Mouse (Mus musculus): ENCODE results near the gene Osbp2. TPM values are rescaled to one million over a fixed set of nuclear protein-coding genes. Genes with fewer than 3 reads are reported as not detected.

Gene Osbp2
- polyA plus RNA-seq, 1 experiment from 2014 or later, result 36.2 TPM

DNA sequence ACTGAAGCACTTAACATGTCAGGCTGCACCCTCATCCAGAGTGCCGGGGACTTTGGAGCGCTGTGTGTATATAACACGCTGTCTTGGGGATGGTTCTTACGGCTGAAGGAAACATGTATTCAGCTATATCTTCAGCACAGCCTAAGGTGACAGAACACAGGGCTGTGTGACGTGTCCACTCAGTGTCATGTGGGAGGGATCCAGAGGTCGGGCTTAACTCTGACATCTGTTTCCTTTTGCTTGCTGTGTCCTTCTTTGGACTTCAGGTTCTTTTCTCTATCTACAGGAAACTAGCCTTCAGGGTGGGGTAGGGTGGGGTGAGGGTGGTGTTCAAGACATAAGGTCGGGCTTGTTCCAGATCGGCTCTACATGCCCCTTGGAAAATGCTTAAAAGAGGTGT, 156.6 kb downstream of the Osbp2 start:
- WGBS, result 87% methylated on average over 8 of the region's 8 CpGs
- Histone ChIP-seq H3K36me3 (replicated peaks) (no peaks in the 10 kb centered on the region), H3K4me1 (no peaks in the 10 kb centered on the region), H3K9me3 (no peaks in the 10 kb centered on the region), H3K9ac (no peak overlapping the region), H3K27me3 (replicated peaks) (no peaks in the 10 kb centered on the region), H3K4me3 (no peak overlapping the region), H3K4me2 (no peak overlapping the region), H3K27ac (no peak overlapping the region)
- no peak for ATAC-seq (replicated peaks)

DNA sequence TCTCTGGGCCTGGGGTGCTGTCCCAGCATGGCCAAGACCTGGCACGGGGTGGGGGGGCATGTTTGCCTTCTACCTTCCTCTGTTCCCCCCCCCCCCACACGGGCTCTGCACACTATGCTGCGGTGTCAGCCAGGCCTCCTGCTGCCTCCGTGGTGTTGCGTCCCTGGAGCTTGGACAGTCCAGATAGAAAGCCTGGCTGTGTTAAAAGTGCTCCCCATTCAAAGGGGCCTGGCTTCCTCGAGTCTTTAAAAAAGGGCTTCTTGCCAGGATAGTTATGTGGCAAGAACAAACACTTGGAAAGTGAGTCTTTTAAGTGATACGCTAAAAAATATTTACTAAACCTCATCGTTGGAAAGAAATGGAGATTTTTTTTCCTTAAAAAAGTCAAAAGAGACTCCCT, 159.3 kb downstream of the Osbp2 start:
- Histone ChIP-seq H3K4me1 (no peaks in the 10 kb centered on the region), H3K4me3 (no peak overlapping the region), H3K9me3 (no peaks in the 10 kb centered on the region), H3K36me3 (replicated peaks) (no peaks in the 10 kb centered on the region), H3K27ac (no peak overlapping the region), H3K9ac (no peak overlapping the region), H3K4me2 (no peak overlapping the region), H3K27me3 (replicated peaks) (no peaks in the 10 kb centered on the region)
- ATAC-seq (replicated peaks), result no peak
- 83% methylated on average over 8 of the region's 8 CpGs for WGBS

DNA sequence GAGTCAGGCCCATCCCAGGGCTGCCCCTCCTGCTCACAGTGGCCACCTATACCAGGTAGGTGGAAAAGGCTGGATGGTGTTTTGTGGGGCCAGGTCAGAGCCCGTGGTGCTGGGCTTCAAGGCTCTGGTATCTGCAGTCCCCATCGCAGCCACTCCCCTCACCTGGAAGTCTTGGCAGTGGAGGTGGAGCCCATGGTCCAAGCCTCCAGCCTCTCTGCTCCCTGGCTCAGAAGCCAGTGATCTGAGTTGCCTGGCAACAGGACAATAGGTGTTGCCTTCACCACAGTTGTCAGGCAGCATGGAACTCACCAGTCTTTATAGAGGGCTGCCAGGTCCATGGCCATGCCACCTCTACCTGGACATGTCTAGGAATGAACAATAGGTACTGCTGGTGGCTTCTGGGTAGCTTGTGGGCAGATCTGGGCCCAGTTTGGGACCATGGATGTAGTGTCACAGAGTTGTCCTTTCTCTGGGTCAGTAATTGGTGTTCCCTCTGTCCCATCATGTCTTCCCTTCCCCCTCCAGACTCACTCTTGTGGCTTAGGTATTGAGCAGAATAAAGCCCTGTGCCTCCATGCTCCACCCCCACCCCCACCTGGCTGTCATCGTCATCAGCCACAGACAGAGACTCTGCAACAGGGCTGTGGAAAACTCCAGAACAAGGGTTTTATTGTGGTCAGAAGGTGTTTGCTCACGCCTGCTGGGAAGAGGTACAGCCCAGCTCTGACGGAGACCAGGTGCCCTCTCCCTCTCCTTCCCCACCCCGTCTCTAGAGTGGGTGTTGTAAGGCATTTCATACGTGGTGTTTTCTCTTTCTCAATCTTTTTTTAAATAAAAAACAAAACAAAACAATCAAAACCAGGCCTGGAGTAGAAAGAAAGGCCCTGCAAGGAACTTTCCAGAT, 160.4 kb downstream of the Osbp2 start:
- no peaks in the 10 kb centered on the region for H3K4me1 ChIP-seq
- no peak overlapping the region for H3K4me2 ChIP-seq
- H3K9ac ChIP-seq, result no peak overlapping the region
- no peak for ATAC-seq (replicated peaks)
- no peaks in the 10 kb centered on the region for H3K9me3 ChIP-seq
- 81% methylated on average over 7 of the region's 7 CpGs for WGBS
- no peaks in the 10 kb centered on the region for H3K27me3 ChIP-seq (replicated peaks)
- no peaks in the 10 kb centered on the region for H3K36me3 ChIP-seq (replicated peaks)
- H3K27ac ChIP-seq, result no peak overlapping the region
- H3K4me3 ChIP-seq, result no peak overlapping the region

DNA sequence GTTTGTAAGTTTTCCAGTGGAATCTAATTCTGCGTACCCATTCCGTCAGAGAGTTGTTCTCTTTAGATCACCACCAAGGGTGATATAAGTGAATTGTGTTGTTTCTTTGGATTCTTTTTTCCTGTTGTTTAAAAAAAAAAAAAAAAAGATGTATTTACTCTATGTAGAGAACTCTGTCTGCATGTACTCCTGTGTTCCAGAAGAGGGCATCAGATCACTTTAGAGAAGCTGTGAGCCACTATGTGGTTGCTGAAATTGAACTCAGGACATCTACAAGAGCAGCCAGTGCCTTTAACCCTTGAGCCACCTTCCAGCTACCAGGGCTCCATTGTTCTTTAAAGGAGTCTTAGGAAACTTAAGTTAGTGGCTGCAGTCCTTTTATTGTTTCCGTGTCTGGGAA, 166.3 kb downstream of the Osbp2 start:
- Histone ChIP-seq H3K4me2 (no peak overlapping the region), H3K36me3 (replicated peaks) (no peaks in the 10 kb centered on the region), H3K4me3 (no peak overlapping the region), H3K4me1 (no peaks in the 10 kb centered on the region), H3K9me3 (no peaks in the 10 kb centered on the region), H3K27ac (no peak overlapping the region), H3K9ac (no peak overlapping the region), H3K27me3 (replicated peaks) (no peaks in the 10 kb centered on the region)
- no peak for ATAC-seq (replicated peaks)
- 87% methylated on average over 3 of the region's 3 CpGs for WGBS

DNA sequence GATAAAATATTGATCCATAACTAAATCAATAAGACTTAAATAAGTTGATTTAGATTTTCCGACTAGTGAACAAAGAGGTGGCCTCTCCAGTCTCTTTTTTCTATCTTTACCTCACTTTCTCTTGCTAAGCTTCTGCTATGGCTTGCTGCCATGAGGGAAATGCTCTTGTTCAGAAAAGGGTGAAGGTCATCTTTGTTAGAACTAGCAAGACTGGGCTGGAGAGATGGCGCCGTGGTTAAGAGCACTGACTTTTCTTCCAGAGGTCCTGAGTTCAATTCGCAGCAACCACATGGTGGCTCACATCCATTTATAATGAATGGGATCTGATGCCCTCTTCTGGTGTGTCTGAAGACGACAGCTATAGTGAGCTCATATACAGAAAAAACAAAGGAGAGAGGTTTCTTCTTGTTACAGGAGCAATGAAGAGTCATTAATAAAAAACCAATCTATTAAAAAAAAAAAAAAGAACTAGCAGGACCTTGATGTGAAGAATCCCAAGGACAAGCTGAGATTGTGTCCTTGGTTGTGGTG, 167.6 kb downstream of the Osbp2 start:
- H3K9me3 ChIP-seq, result no peaks in the 10 kb centered on the region
- H3K9ac ChIP-seq, result no peak overlapping the region
- 77% methylated on average over 5 of the region's 5 CpGs for WGBS
- H3K27me3 ChIP-seq (replicated peaks), result no peaks in the 10 kb centered on the region
- ATAC-seq (replicated peaks), result no peak
- H3K4me2 ChIP-seq, result no peak overlapping the region
- H3K4me1 ChIP-seq, result no peaks in the 10 kb centered on the region
- no peak overlapping the region for H3K27ac ChIP-seq
- 0 out of 2 replicates have a peak, but pooled peaks cover 4% of the 10 kb centered on the region for H3K36me3 ChIP-seq (replicated peaks)
- no peak overlapping the region for H3K4me3 ChIP-seq

DNA sequence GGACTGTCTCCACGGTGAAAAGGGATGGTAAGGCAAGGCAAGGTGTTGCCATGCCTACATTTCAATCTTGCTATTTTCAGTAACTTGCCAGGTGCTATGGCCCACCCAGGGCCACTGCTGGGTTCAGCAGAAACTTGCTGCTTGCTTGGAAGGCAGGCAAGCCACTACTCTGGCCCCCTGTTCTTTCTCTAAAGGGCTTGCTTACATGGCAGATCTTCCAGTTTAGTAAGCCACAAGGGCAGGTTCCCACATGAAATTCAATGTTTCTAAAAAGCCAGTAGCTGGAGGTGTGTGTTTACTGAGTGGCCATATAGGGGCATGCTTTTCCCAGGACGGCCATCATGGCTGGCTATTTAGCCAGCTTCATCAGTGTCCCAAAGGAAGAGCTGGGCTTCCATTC, 172.0 kb downstream of the Osbp2 start:
- no peak overlapping the region for H3K27ac ChIP-seq
- H3K36me3 ChIP-seq (replicated peaks), result peaks cover 39% of the 10 kb centered on the region
- no peak for ATAC-seq (replicated peaks)
- H3K4me1 ChIP-seq, result no peaks in the 10 kb centered on the region
- H3K27me3 ChIP-seq (replicated peaks), result no peaks in the 10 kb centered on the region
- no peak overlapping the region for H3K4me3 ChIP-seq
- H3K4me2 ChIP-seq, result no peak overlapping the region
- H3K9ac ChIP-seq, result no peak overlapping the region
- no peaks in the 10 kb centered on the region for H3K9me3 ChIP-seq
- WGBS, result 93% methylated on average over 2 of the region's 2 CpGs

DNA sequence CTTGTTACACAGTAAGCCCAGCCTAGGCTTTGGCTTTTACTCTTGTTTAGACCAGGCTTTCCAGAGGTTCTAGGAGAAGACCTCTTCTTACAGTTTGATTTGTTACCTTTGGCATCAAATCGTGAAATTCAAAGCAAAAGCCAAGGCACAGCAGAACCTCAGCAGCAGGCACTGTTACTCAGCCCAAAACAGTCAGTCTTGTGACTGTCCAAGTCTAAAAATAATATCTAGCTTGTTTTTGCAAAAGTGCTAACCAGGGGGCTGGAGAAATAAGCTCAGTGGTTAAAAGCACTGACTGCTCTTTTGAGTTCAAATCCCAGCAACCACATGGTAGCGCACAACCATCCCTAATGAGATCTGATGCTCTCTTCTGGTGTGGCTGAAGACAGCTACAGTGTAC, 176.8 kb downstream of the Osbp2 start:
- Histone ChIP-seq H3K36me3 (replicated peaks) (peaks cover 75% of the 10 kb centered on the region), H3K4me3 (no peak overlapping the region), H3K9me3 (no peaks in the 10 kb centered on the region), H3K4me2 (no peak overlapping the region), H3K4me1 (no peaks in the 10 kb centered on the region), H3K27ac (no peak overlapping the region), H3K9ac (no peak overlapping the region), H3K27me3 (replicated peaks) (no peaks in the 10 kb centered on the region)
- 92% methylated on average over 2 of the region's 2 CpGs for WGBS
- ATAC-seq (replicated peaks), result no peak

DNA sequence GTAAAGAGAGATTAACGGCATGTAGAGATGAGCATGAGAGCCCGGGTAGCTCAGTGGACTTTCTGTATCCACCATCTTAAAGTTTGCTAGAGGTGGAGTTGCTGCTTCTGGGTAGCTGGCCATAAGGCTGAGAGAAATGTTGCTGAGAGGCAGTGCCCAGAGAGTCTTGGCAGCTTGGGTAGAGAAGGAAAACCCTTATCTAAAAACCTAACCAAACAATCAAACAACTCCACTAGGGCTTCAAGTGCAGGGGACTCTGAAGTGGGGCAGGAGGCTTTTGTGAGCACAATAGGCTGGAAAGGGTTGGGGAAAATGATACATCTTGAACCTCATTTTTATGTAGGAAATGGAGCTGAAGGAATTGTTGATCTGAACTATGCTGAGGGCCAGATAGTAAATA, 177.4 kb downstream of the Osbp2 start:
- Histone ChIP-seq H3K27me3 (replicated peaks) (no peaks in the 10 kb centered on the region), H3K9me3 (no peaks in the 10 kb centered on the region), H3K4me1 (no peaks in the 10 kb centered on the region), H3K4me2 (no peak overlapping the region), H3K9ac (no peak overlapping the region), H3K36me3 (replicated peaks) (peaks cover 78% of the 10 kb centered on the region), H3K27ac (no peak overlapping the region), H3K4me3 (no peak overlapping the region)
- WGBS, result 95% methylated on average over 2 of the region's 2 CpGs
- ATAC-seq (replicated peaks), result no peak

DNA sequence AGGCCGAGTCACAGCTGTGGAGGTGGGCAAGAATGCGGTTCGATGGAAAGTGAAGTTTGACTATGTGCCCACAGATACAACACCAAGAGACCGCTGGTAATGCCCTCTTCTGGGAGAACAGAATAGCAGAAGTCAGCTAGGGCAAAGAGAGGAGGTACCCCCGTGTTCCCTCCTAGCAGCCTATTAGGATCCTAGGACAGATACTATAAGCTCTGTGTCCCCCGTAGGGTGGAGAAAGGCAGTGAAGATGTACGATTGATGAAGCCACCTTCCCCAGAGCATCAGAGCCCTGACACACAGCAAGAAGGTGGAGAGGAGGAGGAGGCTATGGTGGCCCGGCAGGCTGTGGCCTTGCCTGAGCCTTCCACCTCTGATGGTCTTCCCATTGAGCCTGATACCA, 178.3 kb downstream of the Osbp2 start:
- no peak for ATAC-seq (replicated peaks)
- no peak overlapping the region for H3K4me2 ChIP-seq
- 94% methylated on average over 8 of the region's 8 CpGs for WGBS
- H3K36me3 ChIP-seq (replicated peaks), result peaks cover 77% of the 10 kb centered on the region
- H3K27me3 ChIP-seq (replicated peaks), result no peaks in the 10 kb centered on the region
- H3K9me3 ChIP-seq, result no peaks in the 10 kb centered on the region
- H3K9ac ChIP-seq, result no peak overlapping the region
- H3K4me3 ChIP-seq, result no peak overlapping the region
- no peaks in the 10 kb centered on the region for H3K4me1 ChIP-seq
- no peak overlapping the region for H3K27ac ChIP-seq

DNA sequence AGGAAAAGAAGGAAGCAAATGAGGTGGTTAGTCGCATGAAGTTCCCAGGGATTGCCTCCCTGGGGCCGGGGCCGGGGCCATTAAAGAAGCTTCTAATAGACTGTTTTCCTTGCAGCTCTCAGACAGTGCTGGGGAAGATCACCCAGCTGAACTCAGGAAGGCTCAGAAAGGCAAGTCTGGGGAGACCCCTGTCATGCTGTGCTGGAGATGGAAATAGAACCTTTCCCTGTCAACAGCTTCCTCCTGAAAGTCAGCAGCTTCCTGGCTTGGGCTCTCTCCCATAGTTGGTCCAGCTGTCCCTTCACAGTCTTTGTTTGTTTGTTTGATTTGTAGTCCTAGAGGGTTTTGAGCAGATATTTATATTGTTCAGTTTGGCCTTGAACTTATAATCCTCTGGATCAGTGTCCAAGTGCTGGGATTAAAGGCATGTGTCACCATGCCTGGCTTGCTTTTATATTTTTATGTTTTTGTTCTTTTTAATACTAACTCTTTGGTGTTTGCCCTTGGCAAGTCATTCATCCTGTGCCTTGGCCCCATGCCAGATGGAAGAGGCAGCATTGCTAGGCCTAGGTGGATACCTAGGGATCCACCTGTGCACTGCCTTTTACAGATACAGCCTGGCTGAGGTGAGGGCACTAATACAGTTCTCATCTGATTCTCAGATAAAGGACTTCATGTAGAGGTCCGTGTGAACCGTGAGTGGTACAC, 178.8 kb downstream of the Osbp2 start:
- H3K9me3 ChIP-seq, result no peaks in the 10 kb centered on the region
- H3K9ac ChIP-seq, result no peak overlapping the region
- no peak overlapping the region for H3K4me3 ChIP-seq
- H3K36me3 ChIP-seq (replicated peaks), result peaks cover 79% of the 10 kb centered on the region
- H3K27ac ChIP-seq, result no peak overlapping the region
- no peaks in the 10 kb centered on the region for H3K27me3 ChIP-seq (replicated peaks)
- 84% methylated on average over 5 of the region's 5 CpGs for whole genome bisulfite sequencing
- no peak overlapping the region for H3K4me2 ChIP-seq
- ATAC-seq (replicated peaks), result no peak
- H3K4me1 ChIP-seq, result no peaks in the 10 kb centered on the region

DNA sequence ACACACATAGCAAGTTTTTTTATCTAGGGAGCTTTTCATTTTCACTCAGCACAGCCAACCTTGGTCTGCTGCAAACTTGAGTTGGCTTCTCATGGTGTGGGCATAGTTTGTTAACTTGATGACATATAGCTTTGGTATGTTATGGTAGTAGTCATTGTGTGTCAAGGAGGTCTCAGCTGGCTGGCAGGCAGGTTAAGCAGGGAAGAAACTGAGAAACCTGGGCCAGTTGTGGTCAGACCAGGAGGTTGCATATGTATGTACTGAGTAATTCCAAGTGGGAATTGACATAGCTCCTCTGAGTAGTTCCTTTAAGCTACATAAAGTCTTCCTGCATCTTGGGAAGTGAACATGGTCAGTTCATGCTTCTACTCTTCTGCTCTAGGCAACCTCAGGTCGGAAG, 179.5 kb downstream of the Osbp2 start:
- H3K27me3 ChIP-seq (replicated peaks), result no peaks in the 10 kb centered on the region
- no peak overlapping the region for H3K9ac ChIP-seq
- H3K36me3 ChIP-seq (replicated peaks), result peaks cover 78% of the 10 kb centered on the region
- H3K27ac ChIP-seq, result no peak overlapping the region
- H3K4me2 ChIP-seq, result no peak overlapping the region
- H3K9me3 ChIP-seq, result no peaks in the 10 kb centered on the region
- ATAC-seq (replicated peaks), result no peak
- WGBS, result 91% methylated on average over 1 of the region's 1 CpGs
- H3K4me1 ChIP-seq, result no peaks in the 10 kb centered on the region
- H3K4me3 ChIP-seq, result no peak overlapping the region

DNA sequence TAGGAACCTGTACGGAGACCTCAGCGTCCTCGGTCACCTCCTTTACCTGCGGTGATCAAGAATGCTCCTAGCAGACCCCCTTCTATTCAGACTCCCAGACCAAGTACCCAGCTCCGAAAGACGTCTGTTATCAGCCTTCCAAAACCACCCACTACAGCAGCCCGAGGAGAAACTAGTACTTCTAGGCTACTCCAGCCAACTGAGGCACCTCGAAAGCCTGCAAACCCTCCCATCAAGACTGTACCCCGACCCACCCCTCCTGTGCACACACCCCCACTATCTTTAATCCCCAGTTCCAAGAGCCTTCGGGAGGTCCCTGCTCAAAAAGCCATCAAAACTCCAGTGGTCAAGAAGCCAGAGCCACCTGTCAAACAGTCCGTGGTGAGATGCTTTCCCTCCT, 180.0 kb downstream of the Osbp2 start:
- H3K9me3 ChIP-seq, result no peaks in the 10 kb centered on the region
- WGBS, result 94% methylated on average over 11 of the region's 11 CpGs
- ATAC-seq (replicated peaks), result no peak
- H3K4me2 ChIP-seq, result no peak overlapping the region
- no peak overlapping the region for H3K27ac ChIP-seq
- peaks cover 78% of the 10 kb centered on the region for H3K36me3 ChIP-seq (replicated peaks)
- H3K27me3 ChIP-seq (replicated peaks), result no peaks in the 10 kb centered on the region
- no peak overlapping the region for H3K4me3 ChIP-seq
- no peaks in the 10 kb centered on the region for H3K4me1 ChIP-seq
- H3K9ac ChIP-seq, result no peak overlapping the region
